Mouse (Mus musculus) stomach, embryonic 16.5 days (tissue): ENCODE measurements at regions not wholly inside any gene's neighbourhood (a gene's known extent, or its start where the extent isn't known, plus 50 kb on each side); places are given as distances from the start of the nearest gene placed in this dataset.
A peak's percentile ranks its signal among the peaks of the same experiment; 100 is the strongest.

Source experiments
- ATAC-seq: fragments of 200-750 bp; cut with Nextera tagmentation; 2 replicates; pipeline ENCODE4 v1.8.0; 2017; ENCODE audit warnings: moderate number of reproducible peaks, moderate TSS enrichment; ENCODE audit not compliant: insufficient read depth, low FRiP score
- H3K27ac ChIP-seq: fragments of 300-500 bp; sonication (generic); 2 replicates; pipeline ENCODE4 v1.5.1; 2014; ENCODE audit warnings: low read length
- H3K27me3 ChIP-seq: fragments of 300-500 bp; sonication (generic); 2 replicates; pipeline ENCODE4 v1.6.1; 2014; ENCODE audit warnings: low read length, control low read depth, mixed read lengths; ENCODE audit not compliant: control insufficient read depth, insufficient read depth
- H3K36me3 ChIP-seq: fragments of 300-500 bp; sonication (generic); 2 replicates; pipeline ENCODE4 v1.6.1; 2014; ENCODE audit warnings: low read length; ENCODE audit not compliant: control insufficient read depth, insufficient read depth
- H3K4me1 ChIP-seq: fragments of 300-500 bp; sonication (generic); 2 replicates; pipeline ENCODE4 v1.6.1; 2014; ENCODE audit warnings: low read length, control low read depth, mixed read lengths; ENCODE audit not compliant: control insufficient read depth, insufficient read depth
- H3K4me2 ChIP-seq: fragments of 300-500 bp; sonication (generic); 2 replicates; pipeline ENCODE4 v1.6.1; 2014; ENCODE audit warnings: low read depth, low read length, mixed read lengths
- H3K4me3 ChIP-seq: fragments of 300-500 bp; sonication (generic); replicated peaks from 2 replicates; pipeline ENCODE4 v1.5.1; 2014; ENCODE audit warnings: mild to moderate bottlenecking, low read length
- H3K9ac ChIP-seq: fragments of 300-500 bp; sonication (generic); 2 replicates; pipeline ENCODE4 v1.6.1; 2014; ENCODE audit warnings: low read length
- H3K9me3 ChIP-seq: fragments of 300-500 bp; sonication (generic); replicated peaks from 2 replicates; pipeline ENCODE4 v1.6.1; 2016; ENCODE audit warnings: low read length, control low read depth; ENCODE audit not compliant: control insufficient read depth
- whole genome bisulfite sequencing: fragments of 180-500 bp; shearing (Covaris S2); extraction: QIAGEN DNeasy Blood & Tissue Kit; methylation state at CpG from one replicate; pipeline ENCODE4 v1.1.7; 2014; 5-methylcytosine and 5-hydroxymethylcytosine counted together

GRCm38 (mm10) chr13:60427077-60427476 is 174.7 kb upstream of the Dapk1 start:
- Histone ChIP-seq H3K9ac (no peak overlapping the region), H3K4me2 (no peak overlapping the region), H3K4me3 (no peak overlapping the region), H3K9me3 (no peaks in the 10 kb centered on the region), H3K36me3 (no peaks in the 10 kb centered on the region), H3K4me1 (peaks cover 4% of the 10 kb centered on the region), H3K27ac (no peak overlapping the region), H3K27me3 (no peaks in the 10 kb centered on the region)
- 56% methylated on average over 7 of the region's 7 CpGs for WGBS
- ATAC-seq, result no peak

GRCm38 (mm10) chr13:60427755-60428385 is 173.9 kb upstream of the Dapk1 start:
- Histone ChIP-seq H3K4me1 (peaks cover 4% of the 10 kb centered on the region), H3K27me3 (no peaks in the 10 kb centered on the region), H3K4me2 (no peak overlapping the region), H3K27ac (no peak overlapping the region), H3K36me3 (no peaks in the 10 kb centered on the region), H3K4me3 (no peak overlapping the region), H3K9me3 (0 out of 2 replicates have a peak, but pooled peaks cover 1% of the 10 kb centered on the region), H3K9ac (no peak overlapping the region)
- WGBS, result 38% methylated on average over 12 of the region's 12 CpGs
- ATAC-seq, result no peak

GRCm38 (mm10) chr13:60429148-60429547 is 172.6 kb upstream of the Dapk1 start:
- Histone ChIP-seq H3K9ac (no peak overlapping the region), H3K4me2 (no peak overlapping the region), H3K27ac (no peak overlapping the region), H3K4me1 (peaks cover 4% of the 10 kb centered on the region), H3K4me3 (no peak overlapping the region), H3K27me3 (no peaks in the 10 kb centered on the region), H3K36me3 (no peaks in the 10 kb centered on the region), H3K9me3 (0 out of 2 replicates have a peak, but pooled peaks cover 3% of the 10 kb centered on the region)
- ATAC-seq, result no peak
- 69% methylated on average over 3 of the region's 3 CpGs for WGBS

GRCm38 (mm10) chr13:60431412-60431811 is 170.3 kb upstream of the Dapk1 start:
- Histone ChIP-seq H3K4me3 (no peak overlapping the region), H3K4me2 (no peak overlapping the region), H3K4me1 (peaks cover 4% of the 10 kb centered on the region), H3K9me3 (0 out of 2 replicates have a peak, but pooled peaks cover 3% of the 10 kb centered on the region), H3K36me3 (no peaks in the 10 kb centered on the region), H3K27ac (no peak overlapping the region), H3K9ac (no peak overlapping the region), H3K27me3 (no peaks in the 10 kb centered on the region)
- no peak for ATAC-seq
- WGBS, result 81% methylated on average over 8 of the region's 8 CpGs

- WGBS, result 52% methylated on average over 11 of the region's 11 CpGs
Measured at GRCm38 (mm10) chr13:60434221-60435210, 167.2 kb upstream of the Dapk1 start.

GRCm38 (mm10) chr13:60435333-60435732 is 166.4 kb upstream of the Dapk1 start:
- Histone ChIP-seq H3K27ac (peak overlapping the region; percentile 69), H3K9me3 (0 out of 2 replicates have a peak, but pooled peaks cover 3% of the 10 kb centered on the region), H3K4me2 (no peak overlapping the region), H3K27me3 (no peaks in the 10 kb centered on the region), H3K9ac (no peak overlapping the region), H3K4me1 (0 out of 2 replicates have a peak, but pooled peaks cover under 1% of the 10 kb centered on the region), H3K36me3 (no peaks in the 10 kb centered on the region), H3K4me3 (no peak overlapping the region)
- 15% methylated on average over 5 of the region's 5 CpGs for WGBS
- peak; percentile 41; the same call in 1 of the 2 replicates for ATAC-seq

More at GRCm38 (mm10) chr13:60434221-60435210, 167.2 kb upstream of the Dapk1 start:
- no peak overlapping the region; the same call in 1 of the 2 replicates for H3K9ac ChIP-seq
- H3K36me3 ChIP-seq, result no peaks in the 10 kb centered on the region
- peak overlapping the region; percentile 69 for H3K27ac ChIP-seq
- no peak overlapping the region for H3K4me2 ChIP-seq
- no peak overlapping the region for H3K4me3 ChIP-seq
- no peaks in the 10 kb centered on the region for H3K27me3 ChIP-seq
- ATAC-seq, result peak; percentile 61; the same call in 1 of the 2 replicates
- H3K9me3 ChIP-seq, result 0 out of 2 replicates have a peak, but pooled peaks cover 3% of the 10 kb centered on the region
- no peaks in the 10 kb centered on the region for H3K4me1 ChIP-seq

- Histone ChIP-seq H3K27me3 (no peaks in the 10 kb centered on the region), H3K4me3 (no peak overlapping the region), H3K36me3 (no peaks in the 10 kb centered on the region), H3K9me3 (no peaks in the 10 kb centered on the region), H3K4me1 (peaks cover 9% of the 10 kb centered on the region; the same call in 1 of the 2 replicates), H3K27ac (no peak overlapping the region), H3K4me2 (no peak overlapping the region), H3K9ac (no peak overlapping the region)
- WGBS, result 85% methylated on average over 2 of the region's 2 CpGs
- ATAC-seq, result no peak
Measured at GRCm38 (mm10) chr13:60438177-60438576, 163.6 kb upstream of the Dapk1 start.

GRCm38 (mm10) chr13:60440586-60440985 is 161.2 kb upstream of the Dapk1 start:
- H3K27ac ChIP-seq, result no peak overlapping the region
- H3K9ac ChIP-seq, result no peak overlapping the region
- WGBS, result 38% methylated on average over 3 of the region's 3 CpGs
- H3K4me2 ChIP-seq, result no peak overlapping the region
- ATAC-seq, result no peak
- H3K27me3 ChIP-seq, result no peaks in the 10 kb centered on the region
- no peaks in the 10 kb centered on the region for H3K36me3 ChIP-seq
- H3K4me3 ChIP-seq, result no peak overlapping the region
- peaks cover 9% of the 10 kb centered on the region; the same call in 1 of the 2 replicates for H3K4me1 ChIP-seq
- no peaks in the 10 kb centered on the region for H3K9me3 ChIP-seq

GRCm38 (mm10) chr13:60445164-60445563 is 156.6 kb upstream of the Dapk1 start:
- no peak overlapping the region for H3K4me2 ChIP-seq
- 68% methylated on average over 5 of the region's 5 CpGs for WGBS
- ATAC-seq, result no peak
- no peaks in the 10 kb centered on the region for H3K27me3 ChIP-seq
- H3K4me1 ChIP-seq, result peaks cover 9% of the 10 kb centered on the region; the same call in 1 of the 2 replicates
- no peak overlapping the region for H3K27ac ChIP-seq
- H3K9me3 ChIP-seq, result no peaks in the 10 kb centered on the region
- H3K9ac ChIP-seq, result no peak overlapping the region
- H3K4me3 ChIP-seq, result no peak overlapping the region
- H3K36me3 ChIP-seq, result no peaks in the 10 kb centered on the region
